Mouse (Mus musculus): ENCODE data around the gene Abcb8.

Gene Abcb8

GRCm38 (mm10) chr5:24360792-24361454, 32.5 kb upstream of the Abcb8 start:
- TF ChIP-seq GATA4 (IDR thresholded peaks at IDR 0.05; ENCODE audit: insufficient replicate concordance, low read length) = no peak

- TF ChIP-seq GATA4 (IDR thresholded peaks at IDR 0.05; ENCODE audit: insufficient replicate concordance, low read length) = no peak
Observed at GRCm38 (mm10) chr5:24363467-24363866, 30.0 kb upstream of the Abcb8 start.

- no peak for TF ChIP-seq GATA4 (IDR thresholded peaks at IDR 0.05; ENCODE audit: insufficient replicate concordance, low read length)
Observed at GRCm38 (mm10) chr5:24364061-24364460, 29.4 kb upstream of the Abcb8 start.

GRCm38 (mm10) chr5:24364508-24364907, 29.0 kb upstream of the Abcb8 start, which contains the start of gene Nos3:
Gene Nos3, plus strand, starts transcription at chr5:24364810.
- TF ChIP-seq GATA4 (IDR thresholded peaks at IDR 0.05; ENCODE audit: insufficient replicate concordance, low read length) = peak; percentile 51; the same call in 1 of the 2 replicates

- TF ChIP-seq GATA4 (IDR thresholded peaks at IDR 0.05; ENCODE audit: insufficient replicate concordance, low read length) = no peak
Observed at GRCm38 (mm10) chr5:24364963-24365362, 28.5 kb upstream of the Abcb8 start.

GRCm38 (mm10) chr5:24365528-24365927, 27.9 kb upstream of the Abcb8 start:
- peak; percentile 80; the same call in 1 of the 2 replicates for TF ChIP-seq GATA4 (IDR thresholded peaks at IDR 0.05; ENCODE audit: insufficient replicate concordance, low read length)

- TF ChIP-seq GATA4 (IDR thresholded peaks at IDR 0.05; ENCODE audit: insufficient replicate concordance, low read length) = no peak
Observed at GRCm38 (mm10) chr5:24366426-24366825, 27.0 kb upstream of the Abcb8 start.

GRCm38 (mm10) chr5:24369767-24370166, 23.7 kb upstream of the Abcb8 start:
- no peak for TF ChIP-seq GATA4 (IDR thresholded peaks at IDR 0.05; ENCODE audit: insufficient replicate concordance, low read length)

GRCm38 (mm10) chr5:24373807-24374206, 19.7 kb upstream of the Abcb8 start:
- no peak for TF ChIP-seq GATA4 (IDR thresholded peaks at IDR 0.05; ENCODE audit: insufficient replicate concordance, low read length)

GRCm38 (mm10) chr5:24374216-24374615, 19.2 kb upstream of the Abcb8 start:
- TF ChIP-seq GATA4 (IDR thresholded peaks at IDR 0.05; ENCODE audit: insufficient replicate concordance, low read length) = no peak

GRCm38 (mm10) chr5:24374666-24375328, 18.7 kb upstream of the Abcb8 start:
- no peak for TF ChIP-seq GATA4 (IDR thresholded peaks at IDR 0.05; ENCODE audit: insufficient replicate concordance, low read length)

GRCm38 (mm10) chr5:24378700-24379099, 14.8 kb upstream of the Abcb8 start:
- TF ChIP-seq GATA4 (IDR thresholded peaks at IDR 0.05; ENCODE audit: insufficient replicate concordance, low read length) = peak; percentile 51; the same call in 1 of the 2 replicates

GRCm38 (mm10) chr5:24379501-24379900, 14.0 kb upstream of the Abcb8 start:
- TF ChIP-seq GATA4 (IDR thresholded peaks at IDR 0.05; ENCODE audit: insufficient replicate concordance, low read length) = no peak

GRCm38 (mm10) chr5:24380499-24380898, 13.0 kb upstream of the Abcb8 start:
- TF ChIP-seq GATA4 (IDR thresholded peaks at IDR 0.05; ENCODE audit: insufficient replicate concordance, low read length) = no peak

GRCm38 (mm10) chr5:24381486-24381885, 12.0 kb upstream of the Abcb8 start:
- TF ChIP-seq GATA4 (IDR thresholded peaks at IDR 0.05; ENCODE audit: insufficient replicate concordance, low read length) = no peak

- TF ChIP-seq GATA4 (IDR thresholded peaks at IDR 0.05; ENCODE audit: insufficient replicate concordance, low read length) = no peak
Observed at GRCm38 (mm10) chr5:24381988-24382387, 11.5 kb upstream of the Abcb8 start.

All from liver, adult (tissue).